Mouse (Mus musculus) MEL (cell line): Measurements from ENCODE around the gene Myo15b. TPM values are rescaled to one million over a fixed set of nuclear protein-coding genes. Genes with fewer than 3 reads are reported as not detected.

Experiments
- DNase-seq: peaks from one replicate; pipeline ENCODE4 v3.0.0; 2011; ENCODE audit warnings: low read depth, low spot score
- H3K27ac ChIP-seq: 2 replicates; pipeline ENCODE4 v1.5.1; 2012; ENCODE audit warnings: low read depth, mild to moderate bottlenecking, control low read depth, low read length, moderate library complexity; ENCODE audit not compliant: control insufficient read depth
- H3K27me3 ChIP-seq, 2 experiments: fragments of 150-350 bp in 1 of 2; sonication (generic) in 1 of 2; 2 replicates each; pipeline ENCODE4 v1.6.1; 2012; ENCODE audit warnings: low read length in 2 of 2, mild to moderate bottlenecking in 2 of 2, improper control_type of control experiment in 1 of 2, moderate library complexity in 1 of 2; ENCODE audit not compliant: insufficient read depth in 2 of 2, control insufficient read depth in 1 of 2
- H3K36me3 ChIP-seq, 2 experiments: 2 replicates each; pipeline ENCODE4 v1.6.1; 2012 to 2014; ENCODE audit warnings: low read length in 2 of 2, improper control_type of control experiment in 1 of 2, inconsistent platforms in 1 of 2, mild to moderate bottlenecking in 1 of 2; ENCODE audit not compliant: insufficient read depth in 2 of 2, control insufficient read depth in 1 of 2
- H3K4me1 ChIP-seq, 2 experiments: fragments of 150-350 bp in 1 of 2; sonication (generic) in 1 of 2; 2 replicates each; pipeline ENCODE4 v1.6.1; 2012; ENCODE audit warnings: low read length in 2 of 2, improper control_type of control experiment in 1 of 2, mild to moderate bottlenecking in 1 of 2; ENCODE audit not compliant: insufficient read depth in 2 of 2, control insufficient read depth in 1 of 2
- H3K4me3 ChIP-seq, 2 experiments: fragments of 150-350 bp in 1 of 2; sonication (generic) in 1 of 2; 2 replicates each; pipeline ENCODE4 v1.5.1; 2012; ENCODE audit warnings: low read depth in 2 of 2, low read length in 2 of 2, mild to moderate bottlenecking in 2 of 2, moderate library complexity in 2 of 2, control low read depth in 1 of 2, improper control_type of control experiment in 1 of 2; ENCODE audit not compliant: control insufficient read depth in 1 of 2, insufficient read depth in 1 of 2
- H3K79me2 ChIP-seq: 2 replicates; pipeline ENCODE4 v1.6.1; 2012; ENCODE audit warnings: mild to moderate bottlenecking, low read length, moderate library complexity; ENCODE audit not compliant: control insufficient read depth, poor library complexity, insufficient read depth
- H3K9ac ChIP-seq: 2 replicates; pipeline ENCODE4 v1.6.1; 2012; ENCODE audit warnings: low read depth, mild to moderate bottlenecking, control low read depth, low read length, moderate library complexity; ENCODE audit not compliant: control insufficient read depth, poor library complexity, severe bottlenecking
- H3K9me3 ChIP-seq: fragments of 150-350 bp; sonication (generic); replicated peaks from 2 replicates; pipeline ENCODE4 v1.6.1; 2012; ENCODE audit warnings: mild to moderate bottlenecking, low read length, improper control_type of control experiment, moderate library complexity; ENCODE audit not compliant: insufficient read depth
- BHLHE40 ChIP-seq: IDR thresholded peaks from 2 replicates; pipeline ENCODE4 v1.6.1; 2012; ENCODE audit warnings: low read depth, mild to moderate bottlenecking, inconsistent platforms, low read length, improper control_type of control experiment, borderline replicate concordance
- CHD1 ChIP-seq: IDR thresholded peaks from 2 replicates; pipeline ENCODE4 v1.6.1; 2012; ENCODE audit warnings: low read depth, mild to moderate bottlenecking, inconsistent platforms, low read length, improper control_type of control experiment
- CHD2 ChIP-seq: IDR thresholded peaks from 2 replicates; pipeline ENCODE4 v1.6.1; 2011; ENCODE audit warnings: low read length, improper control_type of control experiment
- CTCF ChIP-seq, 3 experiments: IDR thresholded peaks in 2 of 3; conservative IDR thresholded peaks in 1 of 3; 2 replicates each; pipeline ENCODE4 v1.5.1; 2011 to 2012; ENCODE audit warnings: low read length in 3 of 3, low read depth in 2 of 3, mild to moderate bottlenecking in 2 of 3, improper control_type of control experiment in 1 of 3, inconsistent platforms in 1 of 3, mixed read lengths in 1 of 3, moderate library complexity in 1 of 3; ENCODE audit not compliant: control insufficient read depth in 1 of 3, insufficient read depth in 1 of 3, poor library complexity in 1 of 3, severe bottlenecking in 1 of 3
- GABPA ChIP-seq: IDR thresholded peaks from 2 replicates; pipeline ENCODE4 v1.6.1; 2012; ENCODE audit warnings: low read depth, mild to moderate bottlenecking, inconsistent platforms, low read length, improper control_type of control experiment, moderate library complexity
- GATA1 ChIP-seq: IDR thresholded peaks from 2 replicates; pipeline ENCODE4 v1.6.1; 2011; ENCODE audit warnings: low read depth, low read length, improper control_type of control experiment
- HCFC1 ChIP-seq: IDR thresholded peaks from 2 replicates; pipeline ENCODE4 v1.6.1; 2012; ENCODE audit warnings: low read depth, mild to moderate bottlenecking, inconsistent platforms, low read length, improper control_type of control experiment, moderate library complexity
- JUND ChIP-seq: IDR thresholded peaks from 2 replicates; pipeline ENCODE4 v1.6.1; 2011; ENCODE audit warnings: low read depth, mild to moderate bottlenecking, improper control_type of control experiment, low read length
- KAT2A ChIP-seq: conservative IDR thresholded peaks from 2 replicates; pipeline ENCODE4 v1.6.1; 2012; ENCODE audit warnings: low read depth, low read length, improper control_type of control experiment, inconsistent platforms
- MAX ChIP-seq: IDR thresholded peaks from 2 replicates; pipeline ENCODE4 v1.6.1; 2011; ENCODE audit warnings: low read length, improper control_type of control experiment
- MAZ ChIP-seq: IDR thresholded peaks from 2 replicates; pipeline ENCODE4 v1.6.1; 2012; ENCODE audit warnings: low read depth, mild to moderate bottlenecking, inconsistent platforms, low read length, improper control_type of control experiment
- MEF2A ChIP-seq: IDR thresholded peaks from 2 replicates; pipeline ENCODE4 v1.6.1; 2014; ENCODE audit warnings: low read depth, mild to moderate bottlenecking, inconsistent platforms, low read length, improper control_type of control experiment; ENCODE audit not compliant: poor library complexity, insufficient replicate concordance, severe bottlenecking; ENCODE audit errors: extremely low read depth
- MXI1 ChIP-seq: IDR thresholded peaks from 2 replicates; pipeline ENCODE4 v1.6.1; 2011; ENCODE audit warnings: mild to moderate bottlenecking, low read depth, low read length, improper control_type of control experiment
- MYB ChIP-seq: IDR thresholded peaks from 2 replicates; pipeline ENCODE4 v1.6.1; 2011; ENCODE audit warnings: mild to moderate bottlenecking, low read depth, low read length, improper control_type of control experiment
- NRF1 ChIP-seq: IDR thresholded peaks from 2 replicates; pipeline ENCODE4 v1.6.1; 2014; ENCODE audit warnings: low read depth, mild to moderate bottlenecking, inconsistent platforms, low read length, improper control_type of control experiment, moderate library complexity; ENCODE audit not compliant: poor library complexity, insufficient read depth, severe bottlenecking
- POLR2AphosphoS2 ChIP-seq: IDR thresholded peaks from 2 replicates; pipeline ENCODE4 v1.6.1; 2011; ENCODE audit warnings: low read length, improper control_type of control experiment
- POLR2AphosphoS5 ChIP-seq: IDR thresholded peaks from 2 replicates; pipeline ENCODE4 v1.6.1; 2012; ENCODE audit warnings: low read depth, borderline replicate concordance, mild to moderate bottlenecking, inconsistent platforms, low read length, moderate library complexity, mixed read lengths
- RAD21 ChIP-seq: IDR thresholded peaks from 2 replicates; pipeline ENCODE4 v1.6.1; 2011; ENCODE audit warnings: mild to moderate bottlenecking, low read depth, low read length, improper control_type of control experiment
- TAL1 ChIP-seq: IDR thresholded peaks from 2 replicates; pipeline ENCODE4 v1.6.1; 2012; ENCODE audit warnings: mild to moderate bottlenecking, inconsistent platforms, low read length, moderate library complexity, mixed read lengths
- TCF12 ChIP-seq: IDR thresholded peaks from 2 replicates; pipeline ENCODE4 v1.6.1; 2014; ENCODE audit warnings: low read depth, mild to moderate bottlenecking, inconsistent platforms, low read length, improper control_type of control experiment, moderate library complexity
- UBTF ChIP-seq: IDR thresholded peaks from 2 replicates; pipeline ENCODE4 v1.6.1; 2012; ENCODE audit warnings: low read depth, mild to moderate bottlenecking, inconsistent platforms, low read length, improper control_type of control experiment, moderate library complexity, borderline replicate concordance; ENCODE audit not compliant: insufficient read depth
- USF1 ChIP-seq: IDR thresholded peaks from 2 replicates; pipeline ENCODE4 v1.6.1; 2014; ENCODE audit warnings: low read depth, mild to moderate bottlenecking, inconsistent platforms, low read length, improper control_type of control experiment, moderate library complexity
- USF2 ChIP-seq, 2 experiments: IDR thresholded peaks; 2 replicates each; pipeline ENCODE4 v1.6.1; 2011 to 2012; ENCODE audit warnings: improper control_type of control experiment in 2 of 2, low read length in 2 of 2, borderline replicate concordance in 1 of 2, inconsistent platforms in 1 of 2, low read depth in 1 of 2, mild to moderate bottlenecking in 1 of 2; ENCODE audit not compliant: insufficient read depth in 1 of 2
- ZC3H11A ChIP-seq: IDR thresholded peaks from 2 replicates; pipeline ENCODE4 v1.6.1; 2012; ENCODE audit warnings: low read depth, mild to moderate bottlenecking, inconsistent platforms, low read length, improper control_type of control experiment
- ZKSCAN1 ChIP-seq: IDR thresholded peaks from 2 replicates; pipeline ENCODE4 v1.6.1; 2012; ENCODE audit warnings: low read depth, mild to moderate bottlenecking, inconsistent platforms, low read length, improper control_type of control experiment, moderate library complexity
- ZMIZ1 ChIP-seq: IDR thresholded peaks from 2 replicates; pipeline ENCODE4 v1.6.1; 2012; ENCODE audit warnings: low read depth, mild to moderate bottlenecking, inconsistent platforms, low read length, improper control_type of control experiment, moderate library complexity
- ZNF384 ChIP-seq: IDR thresholded peaks from 2 replicates; pipeline ENCODE4 v1.6.1; 2012; ENCODE audit warnings: low read depth, mild to moderate bottlenecking, inconsistent platforms, low read length, improper control_type of control experiment
- polyA plus RNA-seq, 2 experiments: library from polyadenylated mRNA; stranded (reverse) in 1 of 2; unstranded in 1 of 2; fragments of >175 nt in 1 of 2; fragments of >200 nt in 1 of 2; gene quantifications; 2 replicates each; pipeline versions ENCODE4 v1.2.1 to v1.2.4; 2012; ENCODE audit warnings: low replicate concordance in 2 of 2, low read depth in 1 of 2; ENCODE audit not compliant: insufficient read length in 2 of 2, insufficient read depth in 1 of 2, missing spikeins in 1 of 2
- total RNA-seq: library from RNA; depleted of rRNA; stranded (reverse); fragments of 300-350 nt; gene quantifications from 2 replicates; pipeline ENCODE4 v1.2.3, GENCODE M21; 2012

Gene Myo15b
- total and polyA plus RNA-seq, 3 experiments: 1.5 to 3.2 TPM; not detected in 1

- no peak for TF ChIP-seq RAD21
Measured at GRCm38 (mm10) chr11:115892213-115892612, 34.0 kb downstream of the Myo15b start (continued).

- Histone ChIP-seq H3K27me3 (no peaks in the 10 kb centered on the region), H3K4me3 (no peak overlapping the region), H3K9ac (no peak overlapping the region), H3K79me2 (no peaks in the 10 kb centered on the region), H3K4me1 (no peaks in the 10 kb centered on the region), H3K9me3 (no peaks in the 10 kb centered on the region), H3K27ac (no peak overlapping the region), H3K36me3 (no peaks in the 10 kb centered on the region)
- DNase-seq: no peak
- TF ChIP-seq ZMIZ1 (no peak), POLR2AphosphoS5 (no peak), USF1 (no peak), TCF12 (no peak), MXI1 (no peak), MAX (no peak), USF2 (IDR thresholded peaks at IDR 0.05; ENCODE audit: borderline replicate concordance in 1 of 2, insufficient read depth in 1 of 2, low read depth in 1 of 2, low read length in 2 of 2) (no peak), HCFC1 (no peak), NRF1 (no peak), CHD2 (no peak), ZKSCAN1 (no peak), UBTF (no peak), TAL1 (no peak), GABPA (no peak)
Measured at GRCm38 (mm10) chr11:115893071-115893470, 34.9 kb downstream of the Myo15b start.

GRCm38 (mm10) chr11:115894755-115895520, 36.7 kb downstream of the Myo15b start:
- DNase-seq: peak; percentile 58
- H3K4me1 ChIP-seq: peaks cover 3 to 11% of the 10 kb centered on the region in 2 experiments
- H3K4me3 ChIP-seq: no peak overlapping the region
- peaks cover 0 to 6% of the 10 kb centered on the region in 2 experiments; a peak in 1 of 4 replicates for H3K36me3 ChIP-seq
- peaks cover 6% of the 10 kb centered on the region for H3K79me2 ChIP-seq
- no peaks in the 10 kb centered on the region for H3K9me3 ChIP-seq
- H3K27me3 ChIP-seq: no peaks in the 10 kb centered on the region
- H3K27ac ChIP-seq: no peak overlapping the region
- no peak overlapping the region for H3K9ac ChIP-seq
- TF ChIP-seq NRF1 (no peak), ZKSCAN1 (no peak), CTCF (IDR thresholded peaks at IDR 0.05 in 2 of 3, conservative IDR thresholded peaks at IDR 0.05 in 1 of 3; ENCODE audit: control insufficient read depth in 1 of 3, insufficient read depth in 1 of 3, low read depth in 2 of 3, low read length in 3 of 3, poor library complexity in 1 of 3, severe bottlenecking in 1 of 3) (peak; percentile 41 to 70 (median 58)), POLR2AphosphoS2 (no peak), CHD1 (no peak), ZC3H11A (peak; percentile 52), MAZ (no peak), ZNF384 (no peak), GATA1 (no peak), MYB (no peak), RAD21 (peak; percentile 58), JUND (no peak), MEF2A (no peak), UBTF (no peak), BHLHE40 (no peak), GABPA (no peak), HCFC1 (no peak), KAT2A (no peak)
